Mouse (Mus musculus) small intestine, adult 2 months (tissue): ENCODE results near the gene Fzd7. TPM values are rescaled to one million over a fixed set of nuclear protein-coding genes. Genes with fewer than 3 reads are reported as not detected.
A peak's percentile ranks its signal among the peaks of the same experiment; 100 is the strongest.

Source experiments
- H3K27ac ChIP-seq: fragments of 200-500 bp; 2 replicates; pipeline ENCODE4 v1.5.1; 2012; ENCODE audit warnings: low read depth, low read length, control low read depth, inconsistent platforms; ENCODE audit not compliant: insufficient read depth
- H3K27me3 ChIP-seq: fragments of 200-500 bp; 2 replicates; pipeline ENCODE4 v1.6.1; 2012; ENCODE audit warnings: mild to moderate bottlenecking, moderate library complexity, low read length, inconsistent platforms; ENCODE audit not compliant: control insufficient read depth, insufficient read depth
- H3K36me3 ChIP-seq: fragments of 200-500 bp; 2 replicates; pipeline ENCODE4 v1.6.1; 2012; ENCODE audit warnings: mild to moderate bottlenecking, low read length, control low read depth, inconsistent platforms; ENCODE audit not compliant: control insufficient read depth, insufficient read depth
- H3K4me1 ChIP-seq: fragments of 200-500 bp; 2 replicates; pipeline ENCODE4 v1.6.1; 2012; ENCODE audit warnings: low read length, inconsistent platforms, mixed read lengths; ENCODE audit not compliant: control insufficient read depth, insufficient read depth, insufficient read length
- H3K4me3 ChIP-seq: fragments of 200-500 bp; 2 replicates; pipeline ENCODE4 v1.5.1; 2012; ENCODE audit warnings: low read depth, mild to moderate bottlenecking, control low read depth, inconsistent platforms, low read length, moderate library complexity
- CTCF ChIP-seq: fragments of 200-500 bp; IDR thresholded peaks from 2 replicates; pipeline ENCODE4 v1.5.1; 2012; ENCODE audit warnings: low read depth, mild to moderate bottlenecking, control low read depth, inconsistent platforms, low read length, moderate library complexity, mixed read lengths; ENCODE audit not compliant: insufficient replicate concordance, insufficient read length; ENCODE audit errors: extremely low read depth
- POLR2A ChIP-seq: fragments of 200-500 bp; IDR thresholded peaks from 2 replicates; pipeline ENCODE4 v1.6.1; 2012; ENCODE audit warnings: low read depth, mild to moderate bottlenecking, control low read depth, inconsistent platforms, low read length, moderate library complexity
- WGBS: fragments of 180-500 bp; shearing (Covaris S2); methylation state at CpG from one replicate; pipeline ENCODE4 v1.1.7; 2018; 5-methylcytosine and 5-hydroxymethylcytosine counted together
- polyA plus RNA-seq: library from polyadenylated mRNA; depleted of rRNA; stranded (reverse); fragments of >200 nt; gene quantifications from 2 replicates; pipeline ENCODE4 v1.2.3, GENCODE M21; 2012

Fzd7 gene
- polyA plus RNA-seq, 1 experiment: 15.1 TPM

GRCm38 (mm10) chr1:59499327-59499726, 17.1 kb downstream of the Fzd7 start:
- H3K4me3 ChIP-seq: no peak overlapping the region
- TF ChIP-seq CTCF: no peak
- no peak for TF ChIP-seq POLR2A
- H3K27me3 ChIP-seq: no peaks in the 10 kb centered on the region
- H3K4me1 ChIP-seq: peaks cover 5% of the 10 kb centered on the region; the same call in 1 of the 2 replicates
- WGBS: 76% methylated on average over 3 of the region's 3 CpGs
- no peak overlapping the region for H3K27ac ChIP-seq
- H3K36me3 ChIP-seq: no peaks in the 10 kb centered on the region

GRCm38 (mm10) chr1:59502355-59502754, 20.1 kb downstream of the Fzd7 start:
- H3K36me3 ChIP-seq: no peaks in the 10 kb centered on the region
- peaks cover 3% of the 10 kb centered on the region; the same call in 1 of the 2 replicates for H3K4me1 ChIP-seq
- no peak overlapping the region for H3K4me3 ChIP-seq
- no peak for TF ChIP-seq CTCF
- TF ChIP-seq POLR2A: no peak
- no peak overlapping the region for H3K27ac ChIP-seq
- H3K27me3 ChIP-seq: no peaks in the 10 kb centered on the region
- WGBS: 62% methylated on average over 2 of the region's 2 CpGs

DNA sequence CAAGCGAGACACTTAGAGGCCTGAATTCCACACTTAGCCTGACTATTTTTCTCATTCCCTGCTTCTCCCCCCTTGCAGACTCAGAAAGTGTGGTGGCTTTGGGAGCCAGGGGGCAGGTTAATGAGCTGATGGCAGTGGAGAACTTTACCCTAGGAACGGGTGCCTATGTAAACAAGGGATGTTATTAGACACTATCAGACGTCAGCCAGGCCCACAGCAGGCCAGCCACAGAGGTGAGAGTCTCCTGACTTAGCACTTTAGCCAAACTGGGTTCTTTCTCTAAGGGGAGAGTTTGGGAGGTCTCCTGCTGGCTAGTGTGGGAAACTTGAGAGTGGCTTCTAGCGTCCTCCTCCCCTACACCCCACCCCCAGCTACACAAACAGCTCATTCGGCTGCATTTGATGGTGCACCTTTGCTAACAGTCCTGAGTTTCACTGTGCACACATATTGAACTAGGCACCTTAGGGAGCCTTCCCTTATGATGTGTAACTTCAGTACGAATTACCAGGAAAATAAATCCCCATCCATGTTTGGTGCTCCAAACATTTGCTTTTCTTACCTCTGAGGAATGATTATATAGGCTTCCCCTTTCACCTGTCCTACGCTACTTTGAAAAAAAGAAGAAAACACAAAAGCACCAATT, 21.6 kb downstream of the Fzd7 start:
- H3K27ac ChIP-seq: no peak overlapping the region
- WGBS: 47% methylated on average over 7 of the region's 7 CpGs
- TF ChIP-seq POLR2A: no peak
- no peak for TF ChIP-seq CTCF
- H3K4me3 ChIP-seq: no peak overlapping the region
- no peaks in the 10 kb centered on the region for H3K27me3 ChIP-seq
- H3K4me1 ChIP-seq: no peaks in the 10 kb centered on the region
- no peaks in the 10 kb centered on the region for H3K36me3 ChIP-seq

DNA sequence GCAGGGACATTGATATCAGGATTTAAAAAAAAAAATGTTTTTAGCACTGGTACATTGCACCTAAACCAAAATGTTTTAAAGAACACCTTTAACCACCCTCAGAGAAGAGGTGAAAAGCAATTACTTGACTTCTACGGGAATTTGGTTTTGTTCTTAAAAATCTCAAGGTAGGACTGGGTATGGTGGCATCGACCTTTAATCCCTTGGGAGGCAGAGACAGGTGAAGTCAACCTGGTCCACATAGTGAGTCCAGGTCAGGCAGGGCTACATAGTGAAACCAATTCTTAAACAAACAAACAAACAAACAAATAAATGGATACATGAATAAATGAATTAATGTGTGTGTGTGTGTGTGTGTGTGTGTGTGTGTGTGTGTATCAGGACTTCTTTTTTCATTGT, 22.1 kb downstream of the Fzd7 start:
- H3K4me3 ChIP-seq: no peak overlapping the region
- TF ChIP-seq CTCF: no peak
- no peaks in the 10 kb centered on the region for H3K27me3 ChIP-seq
- no peaks in the 10 kb centered on the region for H3K4me1 ChIP-seq
- WGBS: 51% methylated on average over 2 of the region's 2 CpGs
- no peaks in the 10 kb centered on the region for H3K36me3 ChIP-seq
- no peak overlapping the region for H3K27ac ChIP-seq

DNA sequence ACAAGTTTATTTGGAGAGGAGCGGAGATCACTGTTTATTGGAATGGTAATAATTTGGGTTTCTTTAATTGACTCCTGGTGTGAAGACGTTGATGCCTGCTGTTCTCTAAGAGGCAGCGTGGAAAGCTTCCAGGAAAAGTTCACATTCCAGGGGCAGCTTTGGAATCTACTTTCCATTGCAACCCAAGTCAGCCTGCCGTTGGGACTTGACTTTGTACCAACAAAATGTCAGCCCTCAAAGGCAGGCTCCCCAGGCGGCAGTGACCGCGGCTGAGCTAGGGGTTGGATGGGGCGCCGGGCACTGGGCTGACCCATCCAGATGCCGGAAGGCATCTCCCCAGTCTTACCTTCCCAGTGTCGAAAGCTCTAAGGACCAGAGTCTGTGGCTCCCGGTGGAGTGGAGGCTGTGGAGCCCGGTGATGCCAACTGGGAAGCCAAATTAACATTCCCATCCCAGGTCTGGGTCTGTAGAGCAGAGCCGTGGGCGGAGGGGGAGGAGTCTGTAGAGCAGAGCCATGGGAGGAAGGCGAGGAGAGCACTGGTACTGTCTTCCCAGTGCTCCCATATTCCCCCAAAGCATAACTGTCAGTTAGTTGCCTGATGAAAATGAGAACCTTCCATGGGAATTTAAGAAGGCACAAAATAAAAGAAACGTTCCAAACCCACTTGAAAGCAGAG, 26.4 kb downstream of the Fzd7 start:
- H3K27ac ChIP-seq: no peak overlapping the region
- no peaks in the 10 kb centered on the region for H3K4me1 ChIP-seq
- 72% methylated on average over 17 of the region's 17 CpGs for WGBS
- no peaks in the 10 kb centered on the region for H3K27me3 ChIP-seq
- H3K36me3 ChIP-seq: no peaks in the 10 kb centered on the region
- no peak overlapping the region for H3K4me3 ChIP-seq
- TF ChIP-seq CTCF (no peak), POLR2A (no peak)

DNA sequence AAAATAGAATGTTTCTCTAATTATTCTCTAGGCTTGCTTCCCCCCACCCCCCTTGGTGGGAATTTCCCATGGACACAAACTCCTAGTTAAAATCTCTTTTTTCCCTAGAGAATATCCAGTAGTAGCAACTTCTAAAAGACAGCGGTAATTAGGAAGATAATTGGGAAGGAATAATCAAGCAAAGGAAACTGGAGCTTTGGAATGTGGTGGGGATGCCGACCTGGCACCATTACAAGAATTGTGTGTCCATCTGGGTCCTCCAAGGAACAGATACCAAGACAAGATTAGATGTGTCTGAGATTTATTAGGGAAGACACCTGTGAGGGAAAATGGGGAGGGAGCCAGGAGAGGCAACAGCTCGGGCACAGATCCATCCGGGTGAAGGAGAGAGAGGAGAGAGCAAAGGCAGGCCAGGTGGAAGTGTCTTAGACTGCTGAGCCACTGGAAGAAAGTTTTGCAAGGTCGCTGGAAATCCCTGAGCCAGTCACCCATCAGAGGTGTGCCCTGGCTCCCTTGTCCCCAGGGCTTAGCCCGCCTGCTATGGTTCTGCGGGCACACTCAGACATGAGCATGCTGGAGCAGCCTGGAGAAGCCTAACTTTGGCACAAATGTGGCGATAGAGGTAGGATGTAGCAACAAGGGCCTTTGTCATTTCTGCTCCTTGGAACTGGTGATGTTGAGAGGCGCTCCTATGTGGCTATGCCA, 29.5 kb downstream of the Fzd7 start:
- Histone ChIP-seq H3K27ac (no peak overlapping the region), H3K4me1 (0 out of 2 replicates have a peak, but pooled peaks cover 1% of the 10 kb centered on the region), H3K27me3 (no peaks in the 10 kb centered on the region), H3K4me3 (no peak overlapping the region), H3K36me3 (no peaks in the 10 kb centered on the region)
- WGBS: 83% methylated on average over 9 of the region's 9 CpGs
- TF ChIP-seq CTCF (no peak), POLR2A (no peak)

DNA sequence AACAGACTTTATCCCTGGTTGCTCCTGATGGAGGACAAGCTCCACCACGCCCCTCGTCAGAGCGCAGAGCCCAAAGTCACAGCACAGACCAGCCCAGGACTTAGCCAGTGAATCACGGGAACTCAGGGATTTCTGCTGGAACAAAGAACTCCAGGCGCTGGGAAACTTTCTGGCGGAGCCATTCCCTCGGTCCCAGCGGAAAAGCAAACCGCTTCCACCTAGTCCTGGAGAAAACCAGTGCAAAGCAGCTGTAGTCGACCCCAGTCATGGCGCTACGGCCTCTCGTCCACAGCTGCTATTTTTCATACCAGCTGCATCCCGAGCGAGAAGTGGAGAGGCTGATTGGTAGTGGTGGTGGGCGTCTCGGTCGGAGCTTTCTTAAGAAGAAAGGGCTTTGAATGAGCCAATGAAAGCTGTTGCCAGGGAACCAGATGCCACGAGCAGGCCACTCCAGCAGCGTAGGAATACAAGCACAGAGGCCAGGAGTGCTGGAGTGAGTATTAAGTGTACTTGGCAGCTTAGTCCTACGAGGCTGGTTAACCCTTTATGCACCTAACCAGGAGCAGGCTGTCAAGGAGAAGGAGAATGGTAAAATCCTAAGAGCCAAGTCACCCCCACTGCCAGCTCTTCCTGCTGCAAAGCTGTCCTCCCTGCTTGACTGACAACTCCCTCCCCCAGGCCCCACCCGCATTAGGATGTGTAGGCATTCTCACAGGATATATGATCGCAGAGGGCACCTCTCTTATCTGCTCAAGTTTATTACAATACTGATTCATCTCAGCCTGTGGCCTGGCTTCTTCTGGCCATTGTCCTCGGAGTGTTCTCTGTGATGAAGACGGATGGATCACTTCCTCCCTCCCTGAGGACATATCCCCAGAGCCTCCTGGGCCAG, 34.0 kb downstream of the Fzd7 start, which contains the start of gene Gm973:
Gm973 (plus strand) TSS at position 239 of the 892 bp plus-strand sequence.
- Histone ChIP-seq H3K27me3 (no peaks in the 10 kb centered on the region), H3K4me1 (peaks cover 8% of the 10 kb centered on the region), H3K4me3 (peak within 1 kb of the TSS; percentile 4; the same call in 1 of the 2 replicates), H3K36me3 (no peaks in the 10 kb centered on the region), H3K27ac (no peak within 1 kb of the TSS)
- 41% methylated on average over 25 of the region's 25 CpGs for WGBS
- no peak for TF ChIP-seq POLR2A
- no peak for TF ChIP-seq CTCF
